Mouse (Mus musculus): ENCODE data around the gene Mcm2. TPM values are rescaled to one million over a fixed set of nuclear protein-coding genes. Genes with fewer than 3 reads are reported as not detected.
A peak's percentile ranks its signal among the peaks of the same experiment; 100 is the strongest.

Mcm2 gene
- 10 to 100 TPM; 28.9 to 40.1 TPM for total RNA-seq (2021)
- long read RNA-seq, experiment 1, transcript Mcm2-201 (16 exons, 3,371 nt): major isoform, 38 of 56 reads
- long read RNA-seq, experiment 1, partial matches to known transcripts: 11 of 56 reads
- long read RNA-seq, experiment 1, other reads (novel, unspliced or antisense): 7 of 56 reads
- long read RNA-seq, experiment 2, transcript Mcm2-201 (16 exons, 3,371 nt): major isoform, 12 of 18 reads
- long read RNA-seq, experiment 2, partial matches to known transcripts: 3 of 18 reads
- long read RNA-seq, experiment 2, other reads (novel, unspliced or antisense): 3 of 18 reads

DNA sequence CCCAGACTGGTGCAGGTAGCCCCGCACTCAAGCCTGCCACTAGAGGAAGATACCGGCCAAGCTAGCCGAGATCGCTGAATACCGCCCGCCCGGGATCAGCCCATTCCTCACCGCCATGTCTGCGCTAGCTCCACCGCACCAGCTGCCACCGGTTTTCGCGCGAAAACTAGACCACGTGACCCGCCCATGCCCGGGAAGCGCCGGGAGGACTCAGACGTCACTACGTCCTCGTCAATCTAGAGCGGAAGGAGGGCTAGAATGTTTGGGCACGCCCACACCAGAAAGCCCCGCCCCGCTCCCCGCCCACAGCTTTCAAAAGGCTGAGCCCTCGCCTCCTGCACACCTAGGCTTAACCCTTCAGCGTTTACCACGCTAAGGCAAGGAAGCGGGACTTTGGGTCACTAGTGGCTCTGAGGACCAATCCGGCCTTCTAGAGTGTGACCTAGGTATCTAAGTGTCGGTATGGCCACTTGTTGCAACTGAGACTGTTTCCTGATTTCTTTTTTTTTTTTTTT, at the start of gene Mcm2:
Mcm2 (minus strand) TSS at position 247 of the 515 bp plus-strand sequence.
- peak; percentile 96 to 98 for DNase-seq

DNA sequence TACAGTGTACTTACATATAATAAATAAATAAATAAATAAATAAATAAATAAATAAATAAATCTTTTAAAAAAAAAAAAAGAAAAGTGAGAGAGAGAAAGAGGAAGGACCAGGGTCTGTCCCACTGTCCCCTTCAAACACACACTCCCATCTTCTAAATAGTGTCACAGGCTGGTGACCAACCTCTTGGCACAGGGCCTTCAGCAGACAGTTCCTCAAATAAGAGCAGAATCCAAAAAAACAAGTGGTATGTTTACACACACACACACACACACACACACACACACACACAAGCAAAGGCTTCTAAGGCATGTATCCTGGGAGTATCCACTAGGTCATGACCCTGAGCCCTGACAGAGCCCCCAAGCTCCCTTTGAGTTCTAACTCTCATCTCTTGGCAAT, 49.2 kb upstream of the Mcm2 start:
- no peak for DNase-seq

DNA sequence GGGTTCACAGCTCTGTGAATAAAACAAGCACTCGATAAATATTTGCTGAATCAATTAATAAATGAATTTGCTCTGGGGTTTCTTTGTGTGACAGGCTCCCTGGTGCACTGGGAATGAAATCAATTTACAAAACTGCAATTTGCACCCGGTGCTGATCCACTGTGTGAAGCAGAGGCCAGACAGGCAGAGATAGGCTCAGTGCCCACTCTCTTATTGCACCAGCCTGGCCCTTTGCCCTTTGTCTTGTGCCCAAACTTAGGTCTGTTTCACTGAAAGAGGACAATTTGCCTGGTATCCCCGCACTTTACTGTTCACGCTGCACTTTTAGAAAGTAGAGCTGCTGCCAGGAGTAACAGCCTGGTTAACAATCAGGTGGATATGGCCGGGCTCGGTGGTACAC, 47.9 kb upstream of the Mcm2 start:
- DNase-seq: no peak

DNA sequence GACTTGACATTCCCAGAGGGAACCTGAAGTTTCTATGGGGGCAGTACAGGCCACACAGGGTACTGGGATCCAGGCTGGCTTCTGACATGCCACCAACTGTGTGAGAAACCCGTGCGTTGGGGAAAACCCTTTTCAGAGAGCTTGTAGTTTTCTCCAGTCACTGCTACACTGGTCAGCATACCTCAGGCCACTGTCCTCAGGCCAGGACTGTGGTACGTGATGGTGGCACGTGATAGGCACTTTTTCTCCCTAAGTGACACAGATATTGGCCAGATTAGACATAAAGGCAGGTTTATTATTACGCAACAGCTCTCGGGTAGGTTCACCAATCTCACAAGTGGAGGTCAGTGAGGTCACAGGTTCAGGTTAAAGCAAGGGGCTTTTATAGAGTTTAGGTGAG, 45.1 kb upstream of the Mcm2 start:
- no peak for DNase-seq

DNA sequence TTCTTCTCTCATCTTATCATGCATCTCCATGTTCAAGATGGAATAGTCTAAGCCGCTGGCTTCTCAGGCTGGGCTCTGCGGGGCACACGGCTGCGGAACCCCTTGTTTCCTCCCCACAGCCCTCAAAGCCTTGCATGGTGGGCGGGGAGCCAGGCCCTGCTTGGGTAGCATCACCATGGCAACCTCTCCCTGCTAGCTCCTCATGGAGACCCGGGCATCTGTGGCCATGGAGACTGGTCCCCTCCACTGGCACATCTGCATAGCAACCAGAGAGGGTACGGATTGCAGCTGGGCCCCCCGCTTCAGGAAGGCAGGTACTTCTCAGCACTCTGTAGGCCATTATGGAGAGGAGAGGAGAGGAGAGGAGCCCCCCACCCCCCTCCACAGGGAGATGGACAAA, 44.0 kb upstream of the Mcm2 start:
- no peak for DNase-seq

DNA sequence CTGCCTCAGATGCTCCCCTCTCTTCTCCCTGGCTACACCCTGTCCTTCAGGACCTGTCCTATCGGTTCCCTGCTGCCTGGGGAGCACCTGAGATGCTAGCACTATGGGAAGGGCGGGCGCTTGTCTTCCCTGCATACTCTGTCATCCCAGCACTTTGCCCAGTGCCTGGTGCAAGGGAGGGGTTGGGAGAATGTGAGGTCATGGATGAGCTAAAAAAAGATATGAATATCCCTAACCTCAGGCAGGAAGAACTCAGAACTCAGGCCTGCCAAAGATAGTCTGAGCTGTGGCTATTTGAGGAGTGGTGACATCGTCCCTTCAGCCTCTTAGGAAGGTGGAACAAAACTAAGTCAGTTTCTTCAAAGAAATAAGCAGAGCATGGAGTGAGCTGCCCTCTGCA, 43.0 kb upstream of the Mcm2 start:
- no peak for DNase-seq

DNA sequence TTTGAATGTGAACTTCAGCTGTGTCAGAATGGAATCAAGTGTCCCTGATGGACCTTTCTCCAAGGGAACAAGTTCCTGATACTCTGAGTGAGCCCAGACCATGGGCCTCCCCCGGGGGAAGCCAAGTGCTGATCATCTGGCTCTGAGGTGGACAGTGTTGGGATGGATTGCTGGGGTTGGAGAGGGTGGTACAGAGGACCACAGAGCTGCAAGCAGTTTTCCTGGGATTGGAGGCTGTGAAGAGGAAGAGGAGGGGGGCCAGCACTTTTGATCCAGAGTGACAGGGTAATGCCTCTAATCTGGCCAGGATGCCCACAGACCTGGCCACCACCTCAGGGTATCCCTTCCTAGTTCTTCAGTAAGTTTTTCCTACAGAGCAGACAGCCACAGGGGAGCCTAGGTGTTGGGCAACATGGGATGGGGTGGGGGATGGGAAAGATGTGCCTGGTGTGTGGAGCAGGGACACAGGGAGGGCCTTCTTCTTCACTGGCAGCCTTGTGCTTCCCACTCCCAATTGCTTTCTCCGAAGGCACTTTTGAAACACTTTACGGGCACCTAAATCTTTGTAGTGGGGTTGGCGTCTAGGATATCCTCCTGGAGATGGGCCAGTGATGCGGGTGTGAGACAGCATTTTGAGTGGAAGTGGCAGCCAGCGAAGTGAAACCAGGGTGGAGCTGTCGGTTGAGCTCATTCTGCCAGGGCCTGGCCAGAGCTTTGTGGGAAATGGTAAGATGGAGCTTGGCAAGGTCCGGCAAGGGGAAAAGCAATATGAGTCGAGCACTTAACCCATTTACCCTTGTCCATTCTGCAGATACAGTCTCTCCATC, 41.7 kb upstream of the Mcm2 start:
- no peak for DNase-seq

DNA sequence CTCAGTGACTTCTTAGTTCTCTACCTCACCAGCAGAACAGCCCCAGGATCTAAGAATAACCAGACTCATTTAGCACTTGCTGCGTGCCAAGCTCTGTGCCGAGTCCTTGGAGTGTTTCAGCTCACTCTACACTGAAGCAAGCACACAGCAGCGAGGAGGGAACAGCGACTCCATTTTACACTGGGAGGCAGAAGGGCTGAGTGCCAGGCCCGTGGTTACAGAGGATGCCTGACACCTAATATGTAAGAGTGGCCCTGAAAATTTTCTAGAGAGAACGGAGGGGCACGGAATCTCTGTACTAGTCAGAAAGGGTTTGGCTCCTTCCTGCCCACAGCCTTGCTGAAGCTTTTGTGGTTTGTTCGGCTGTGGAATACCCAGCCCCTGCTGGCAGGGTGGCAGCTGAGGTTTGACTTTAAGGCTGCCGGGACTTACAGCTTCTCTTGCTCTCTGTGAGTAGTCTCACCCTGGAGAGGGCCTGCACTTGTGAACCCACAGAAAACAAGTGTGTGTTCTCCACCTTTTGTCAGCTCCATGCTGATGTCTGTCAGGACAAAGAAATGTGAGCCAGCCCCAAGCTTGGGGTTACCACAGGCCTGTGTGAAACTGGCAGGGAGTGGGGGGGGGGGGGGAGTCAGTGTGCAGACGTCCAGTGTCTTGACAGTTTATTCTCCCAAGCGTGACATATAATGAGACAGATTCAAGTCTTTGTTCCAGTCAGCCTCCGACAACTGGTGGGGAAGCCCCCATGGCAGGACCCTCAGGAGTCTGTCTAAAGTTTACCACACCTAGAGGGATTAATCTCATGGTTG, 40.9 kb upstream of the Mcm2 start:
- DNase-seq: peak; percentile 36 to 55

DNA sequence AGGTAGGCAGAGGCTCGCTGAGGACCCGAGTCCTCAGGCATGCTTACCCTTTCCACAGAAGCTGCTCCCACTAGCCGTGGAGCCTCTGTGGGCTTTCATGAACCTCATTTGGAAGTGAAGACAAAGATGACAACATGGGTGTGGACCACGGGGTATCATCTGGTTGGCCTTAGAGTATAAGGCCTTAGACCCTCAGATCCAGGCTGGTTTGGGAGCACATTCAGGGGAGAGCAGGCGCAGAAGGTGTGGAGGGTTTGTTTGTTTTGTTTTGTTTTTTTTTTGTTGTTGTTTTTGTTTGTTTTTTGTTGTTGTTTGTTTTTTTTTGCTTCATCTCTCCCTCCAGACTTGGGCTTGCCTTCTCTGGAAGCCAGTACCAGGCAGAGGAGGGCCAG, 40.1 kb upstream of the Mcm2 start:
- DNase-seq: no peak

DNA sequence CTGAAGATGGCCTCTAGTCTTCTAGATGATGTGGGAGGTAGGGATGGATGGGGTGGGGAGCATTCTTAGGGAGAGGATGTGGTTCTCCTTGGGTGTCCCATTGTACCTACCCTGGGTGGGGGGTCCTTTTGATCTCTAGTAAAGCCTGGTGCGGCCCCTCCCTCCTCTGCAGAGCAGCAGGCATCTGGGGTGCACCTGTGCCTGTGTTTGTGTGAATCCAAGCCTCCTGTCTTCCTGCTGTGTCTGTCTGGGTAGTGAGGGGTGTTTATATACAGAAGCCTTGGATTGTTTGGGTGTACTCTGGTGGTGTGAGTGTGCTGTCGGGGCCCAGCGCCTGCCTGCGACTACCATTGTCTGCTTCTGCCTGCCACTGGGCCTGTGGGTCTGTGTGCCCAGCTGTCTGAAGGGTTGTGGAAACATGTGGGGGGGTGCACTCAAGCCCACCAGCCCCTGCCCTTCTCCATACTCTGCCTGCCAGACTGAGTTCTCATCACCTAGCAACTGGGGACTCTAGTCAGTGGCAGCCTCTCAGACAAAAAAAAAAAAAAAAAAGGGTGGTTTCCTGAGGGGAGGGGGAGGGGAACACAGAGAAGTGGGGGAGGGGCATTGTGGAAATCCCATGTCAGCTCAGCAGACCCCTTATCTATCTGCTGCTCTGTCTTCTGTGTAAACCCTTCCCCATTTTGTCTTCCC, 39.5 kb upstream of the Mcm2 start:
- no peak for DNase-seq

DNA sequence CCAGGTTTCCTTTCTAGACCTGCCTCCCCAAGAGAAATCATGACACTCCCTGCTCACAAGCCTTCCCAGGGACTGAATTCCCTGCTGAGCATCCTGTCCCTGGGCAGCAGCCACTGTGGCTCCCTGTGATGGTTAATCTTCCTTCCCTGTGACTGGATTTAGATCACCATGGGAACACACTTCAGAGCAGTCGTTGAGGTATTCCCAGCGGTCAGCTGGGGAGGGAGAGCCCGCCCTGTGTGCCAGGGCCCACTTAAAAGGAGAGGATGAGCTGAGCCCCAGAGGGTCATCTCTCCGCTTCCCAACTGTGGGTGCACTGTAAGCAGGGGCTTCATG, 38.6 kb upstream of the Mcm2 start:
- no peak for DNase-seq

DNA sequence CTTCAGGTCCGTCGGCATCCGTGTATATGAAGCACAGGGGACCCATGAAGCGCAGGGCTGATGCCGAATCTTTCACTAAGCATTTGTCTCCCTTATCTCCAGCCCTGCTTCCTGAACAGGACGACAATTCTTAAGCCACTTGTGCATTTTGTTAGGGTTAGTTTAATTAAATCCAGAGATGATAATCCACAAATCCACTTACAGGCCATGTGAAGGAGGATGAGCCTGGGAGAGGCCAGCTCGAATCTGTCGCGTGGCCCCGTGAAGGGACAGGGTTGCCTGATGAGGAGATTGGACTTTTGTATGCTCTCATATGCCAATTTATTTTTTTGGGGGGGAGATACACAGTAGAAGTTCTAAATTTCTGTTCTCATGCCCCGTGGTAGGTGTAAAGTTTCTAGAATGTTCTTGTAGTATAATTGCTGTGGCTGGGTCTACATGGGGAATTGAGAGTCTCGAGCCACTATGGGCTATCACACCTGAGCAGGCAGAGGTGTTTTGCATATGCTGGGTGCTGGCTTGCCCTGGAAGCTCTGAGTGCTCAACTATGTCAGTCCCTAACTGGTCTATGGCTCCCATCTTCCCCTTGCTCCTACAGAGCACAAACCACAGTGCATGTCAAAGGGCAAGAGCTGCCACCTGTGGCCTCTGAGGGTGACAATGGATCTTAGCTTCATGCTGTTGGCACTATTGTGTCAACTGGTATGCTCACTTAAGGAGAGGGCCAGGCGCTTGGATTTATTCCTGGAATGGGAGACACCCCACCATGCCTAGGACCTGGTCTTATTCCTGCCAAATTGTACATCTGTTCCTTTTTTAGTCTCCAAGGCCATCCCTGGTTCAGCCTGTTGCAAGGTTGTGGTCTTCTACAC, 38.0 kb upstream of the Mcm2 start:
- DNase-seq: no peak

DNA sequence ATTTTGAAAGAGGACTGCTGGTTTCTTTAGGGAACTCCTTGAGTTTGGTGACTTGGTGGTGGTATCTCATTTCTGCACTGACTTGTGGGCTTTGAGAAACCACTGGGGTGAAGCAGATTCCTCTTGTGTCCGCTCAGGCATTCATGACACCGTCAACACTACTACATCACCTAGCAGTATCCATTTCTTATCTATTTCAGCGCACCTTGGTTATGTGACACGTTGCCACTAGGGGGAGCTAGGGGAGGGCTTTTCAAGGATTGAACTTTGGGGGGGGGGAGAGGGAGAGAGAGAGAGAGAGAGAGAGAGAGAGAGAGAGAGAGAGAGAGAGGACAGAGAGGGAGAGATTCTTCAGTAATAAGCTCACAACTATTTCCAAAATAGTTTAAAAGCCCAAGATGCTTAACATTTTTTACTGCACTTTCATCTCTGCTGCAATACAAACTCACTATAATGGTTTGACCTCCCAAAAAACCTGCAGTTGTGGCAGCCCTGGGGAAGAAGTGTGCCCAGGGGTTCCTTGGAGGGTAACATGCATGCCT, 37.2 kb upstream of the Mcm2 start:
- DNase-seq: peak; percentile 47 to 71

DNA sequence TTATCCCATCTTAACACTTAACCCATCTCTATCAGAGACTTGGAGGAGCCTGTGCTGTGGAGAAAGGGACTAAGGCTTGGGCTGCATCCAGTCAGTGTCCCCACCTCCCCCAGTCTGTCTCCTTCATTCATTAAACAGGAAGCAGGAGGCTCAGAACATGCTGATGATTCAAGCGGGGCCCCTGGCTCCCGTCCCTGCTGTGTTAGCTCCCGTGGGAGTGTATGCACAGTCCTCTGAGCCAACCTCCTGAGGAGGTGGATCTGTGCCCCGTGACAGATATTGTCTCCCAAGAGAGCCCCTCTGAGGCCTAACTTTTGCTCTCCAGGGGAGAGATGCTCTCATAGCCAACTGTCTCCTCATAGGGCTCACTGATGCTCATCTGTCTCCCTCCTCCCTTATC, 36.2 kb upstream of the Mcm2 start:
- DNase-seq: no peak

DNA sequence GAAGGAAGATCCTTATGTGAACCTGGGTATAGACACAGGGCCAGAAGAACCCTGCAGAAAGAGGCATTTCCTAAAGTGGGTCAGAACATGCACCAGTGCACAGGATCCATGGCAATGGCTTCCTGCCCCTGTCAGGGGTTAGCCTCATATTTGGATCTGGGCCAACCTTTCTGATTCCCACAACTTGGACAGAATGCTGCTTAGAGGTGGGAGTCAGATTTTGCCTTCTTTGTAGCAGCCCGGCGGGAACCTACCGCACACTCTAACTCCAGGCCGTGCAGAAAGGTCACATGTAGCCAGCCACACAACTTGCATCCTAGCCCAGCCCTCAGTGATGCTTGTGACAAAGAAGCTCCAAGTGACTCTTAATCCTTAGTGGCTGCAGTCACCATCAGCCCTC, 35.6 kb upstream of the Mcm2 start:
- DNase-seq: no peak

DNA sequence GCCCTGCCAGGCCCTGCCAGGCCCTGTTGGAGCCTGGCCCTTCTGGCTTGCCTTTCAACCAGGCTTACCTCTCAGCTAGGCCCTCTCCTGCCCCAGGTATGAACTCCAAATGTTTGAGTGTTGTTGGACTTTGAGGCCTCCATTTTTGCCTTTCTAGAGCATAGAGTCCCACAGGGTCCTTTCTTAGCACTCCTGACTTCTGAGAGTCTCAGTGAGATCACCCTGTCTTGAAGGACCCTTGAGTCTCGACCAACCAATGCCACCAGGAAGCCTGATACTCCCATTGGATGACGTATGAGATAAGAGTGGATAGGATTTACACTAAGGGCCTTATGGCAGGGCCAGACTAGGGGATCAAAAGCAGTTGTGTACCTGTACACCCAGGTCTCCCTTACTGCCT, 32.9 kb upstream of the Mcm2 start:
- DNase-seq: no peak

DNA sequence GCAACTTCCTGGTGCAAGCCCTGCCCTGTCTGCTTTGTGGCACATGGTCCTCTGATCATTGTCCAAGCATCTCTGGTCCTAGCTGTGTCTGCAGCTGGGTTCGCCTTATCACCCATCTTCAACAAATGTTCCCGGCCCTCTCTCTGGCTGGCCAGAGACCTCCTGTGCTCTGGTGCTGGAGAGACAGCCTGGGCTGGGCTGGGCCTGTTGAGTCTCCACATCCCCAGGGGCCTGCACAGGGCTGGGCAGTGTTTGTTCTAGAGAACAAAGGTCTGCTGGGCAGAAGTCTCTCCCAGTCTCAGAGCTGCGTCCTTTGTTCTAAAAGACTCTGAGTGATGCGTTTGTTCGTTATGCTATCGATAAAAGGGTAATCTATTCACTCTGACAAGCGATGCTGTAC, 31.5 kb upstream of the Mcm2 start:
- no peak for DNase-seq

DNA sequence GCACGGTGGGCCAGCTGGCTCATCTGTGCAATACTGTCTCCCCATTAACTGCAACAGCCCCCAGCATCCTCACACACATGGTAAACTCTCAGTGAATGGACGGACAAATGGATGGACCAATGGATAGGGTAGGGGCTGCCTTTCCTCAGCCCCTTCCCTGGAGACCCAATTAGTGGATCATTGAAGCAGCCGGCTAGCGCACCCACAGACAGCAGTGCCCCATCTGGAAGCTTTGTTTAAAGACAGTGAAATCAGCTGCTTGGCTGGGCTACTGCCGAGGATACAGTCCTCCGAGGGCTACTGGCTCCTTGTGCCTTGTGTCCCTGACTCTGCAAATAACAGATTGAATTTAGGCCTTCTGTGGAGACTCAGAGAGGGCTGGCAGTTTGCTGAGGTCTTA, 30.9 kb upstream of the Mcm2 start:
- DNase-seq: no peak

DNA sequence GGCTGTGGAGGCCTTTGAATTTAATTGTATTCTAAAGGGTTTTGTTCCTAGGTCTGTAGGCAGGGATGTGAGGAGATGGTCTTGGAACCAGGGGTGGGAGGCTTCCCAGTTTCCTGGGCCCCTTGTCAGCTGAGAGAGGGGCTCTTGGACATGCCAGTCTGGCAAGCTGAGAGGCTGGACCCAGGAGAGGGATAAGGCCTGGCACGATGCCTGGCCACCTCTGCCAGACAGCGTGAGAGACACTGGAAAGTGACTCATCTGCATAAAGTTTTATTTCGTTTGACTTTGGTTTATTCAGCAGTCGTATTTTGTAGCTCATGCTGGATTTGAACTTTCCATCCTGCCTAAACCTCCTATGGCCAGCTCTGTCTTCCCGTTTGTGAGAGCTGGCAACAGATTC, 30.0 kb upstream of the Mcm2 start:
- peak; percentile 84 to 85 for DNase-seq

DNA sequence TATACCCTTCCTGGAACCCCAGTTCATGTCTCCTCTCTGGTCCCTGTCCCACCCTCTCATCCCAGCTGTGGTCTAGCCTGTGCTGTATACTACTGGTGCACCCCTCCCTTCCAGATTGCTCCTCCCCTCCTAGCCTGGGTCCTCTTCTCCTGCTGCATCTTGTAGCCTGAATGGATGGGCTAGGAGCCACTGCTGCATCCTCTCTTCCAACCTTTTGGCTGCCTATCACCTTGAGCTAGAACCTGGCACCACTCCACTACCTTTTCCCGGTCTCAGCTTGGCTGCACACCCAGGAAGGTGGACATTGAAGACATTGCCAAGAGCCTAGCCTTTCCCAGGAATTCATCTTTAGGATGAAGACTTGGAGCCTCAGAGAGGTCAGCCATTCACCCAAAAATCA, 29.4 kb upstream of the Mcm2 start:
- no peak for DNase-seq

DNA sequence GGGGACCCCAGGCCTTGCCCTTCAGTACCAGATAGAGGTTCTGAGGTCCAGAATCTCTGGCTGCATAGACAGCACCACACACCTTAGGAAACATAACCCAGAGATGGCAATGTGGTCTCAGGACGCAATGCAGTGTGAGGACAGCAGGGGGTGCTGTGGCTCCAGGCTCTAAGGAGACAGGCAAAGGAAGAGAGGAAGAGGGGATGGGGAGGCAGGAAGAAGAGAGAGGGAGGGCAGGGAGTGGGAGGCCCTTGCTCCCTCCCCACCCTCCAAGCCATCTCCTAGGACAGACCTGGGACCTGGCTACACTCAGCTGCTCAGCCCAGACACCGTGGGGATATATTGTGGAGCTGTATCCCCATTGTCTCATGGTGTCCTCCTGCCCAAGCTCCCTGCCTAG, 29.0 kb upstream of the Mcm2 start:
- peak; percentile 82 to 87 for DNase-seq

All from adrenal gland, postnatal 36 days (tissue).